Mouse (Mus musculus) G1E (cell line): Measurements from ENCODE around the gene Stat5b. TPM values are rescaled to one million over a fixed set of nuclear protein-coding genes. Genes with fewer than 3 reads are reported as not detected.
A peak's percentile ranks its signal among the peaks of the same experiment; 100 is the strongest.

Experiments used
- ATAC-seq: 2 replicates; pipeline ENCODE4 v1.8.0; 2016; ENCODE audit warnings: mild to moderate bottlenecking; ENCODE audit not compliant: insufficient number of reproducible peaks, poor library complexity, low FRiP score, severe bottlenecking; ENCODE audit errors: extremely low read depth
- DNase-seq: peaks from one replicate; pipeline ENCODE4 v3.0.0; 2012; ENCODE audit warnings: low spot score
- H3K27me3 ChIP-seq: 2 replicates; pipeline ENCODE4 v1.6.1; 2012; ENCODE audit warnings: mild to moderate bottlenecking, low read length, inconsistent platforms; ENCODE audit not compliant: insufficient read depth
- H3K36me3 ChIP-seq: replicated peaks from 2 replicates; pipeline ENCODE3; 2012; ENCODE audit warnings: mild to moderate bottlenecking, inconsistent platforms
- H3K4me1 ChIP-seq: 2 replicates; pipeline ENCODE4 v1.6.1; 2012; ENCODE audit warnings: low read depth, low read length, inconsistent platforms, mixed read lengths; ENCODE audit not compliant: insufficient read depth
- H3K4me3 ChIP-seq: 2 replicates; pipeline ENCODE4 v1.5.1; 2012; ENCODE audit warnings: low read depth, mild to moderate bottlenecking, inconsistent platforms, low read length, moderate library complexity, mixed read lengths
- H3K9me3 ChIP-seq: replicated peaks from 2 replicates; pipeline ENCODE4 v1.6.1; 2012; ENCODE audit warnings: inconsistent platforms
- CTCF ChIP-seq: IDR thresholded peaks from 2 replicates; pipeline ENCODE4 v1.5.1; 2012; ENCODE audit warnings: low read depth, low read length, inconsistent platforms, mixed read lengths
- GATA1 ChIP-seq: IDR thresholded peaks from 2 replicates; pipeline ENCODE4 v1.6.1; 2012; ENCODE audit warnings: borderline replicate concordance, low read length, inconsistent platforms, mixed read lengths
- GATA2 ChIP-seq: IDR thresholded peaks from 2 replicates; pipeline ENCODE4 v1.6.1; 2012; ENCODE audit warnings: low read depth, low read length, inconsistent platforms, borderline replicate concordance
- POLR2AphosphoS5 ChIP-seq: IDR thresholded peaks from 2 replicates; pipeline ENCODE4 v1.6.1; 2012; ENCODE audit warnings: low read depth, low read length, inconsistent platforms; ENCODE audit not compliant: insufficient replicate concordance
- TAL1 ChIP-seq: conservative IDR thresholded peaks from 2 replicates; pipeline ENCODE4 v1.6.1; 2012; ENCODE audit warnings: low read depth, low read length, inconsistent platforms, mixed read lengths
- polyA plus RNA-seq: library from polyadenylated mRNA; stranded (reverse); fragments of >175 nt; gene quantifications from 2 replicates; pipeline ENCODE4 v1.2.3, GENCODE M21; 2012
- total RNA-seq, 2 experiments: library from RNA; stranded (forward) in 1 of 2; stranded (reverse) in 1 of 2; fragments of 200-1000 nt in 1 of 2; fragments of >200 nt in 1 of 2; fragmentation: Nextera tagmentation in 1 of 2; gene quantifications; 2 replicates each; pipeline ENCODE4 v1.2.3; 2014 to 2017

Stat5b gene
- total and polyA plus RNA-seq, 3 experiments: 55.9 to 93.0 (median 73.5) TPM

DNA sequence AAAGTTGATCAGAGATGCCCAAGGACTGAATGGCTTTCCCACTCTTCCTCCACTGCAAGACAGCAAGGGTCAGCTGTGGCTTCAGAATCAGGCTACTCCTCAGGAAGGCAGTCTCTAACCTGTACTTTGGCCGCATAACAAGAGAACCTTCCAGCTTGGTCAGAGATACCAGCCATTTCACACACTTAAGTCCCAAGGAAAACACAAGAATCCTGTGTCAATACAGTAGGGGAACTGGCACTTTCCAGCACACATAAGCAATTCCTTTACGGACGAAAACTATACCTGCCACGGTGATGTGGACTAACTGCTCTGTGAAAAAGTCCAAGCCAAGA, 113.8 kb downstream of the Stat5b start:
- Histone ChIP-seq H3K27me3 (no peaks in the 10 kb centered on the region), H3K4me1 (peaks cover 61% of the 10 kb centered on the region), H3K9me3 (no peaks in the 10 kb centered on the region), H3K36me3 (peaks cover 45% of the 10 kb centered on the region), H3K4me3 (peak overlapping the region; percentile 97)
- TF ChIP-seq CTCF (no peak), GATA1 (no peak), TAL1 (no peak), POLR2AphosphoS5 (no peak), GATA2 (no peak)
- ATAC-seq (no peak), DNase-seq (no peak)

GRCm38 (mm10) chr11:100735954-100736745, 114.4 kb downstream of the Stat5b start:
- TF ChIP-seq CTCF (no peak), GATA1 (no peak), GATA2 (no peak), TAL1 (no peak), POLR2AphosphoS5 (no peak)
- DNase-seq (peak; percentile 58), ATAC-seq (no peak)
- no peaks in the 10 kb centered on the region for H3K9me3 ChIP-seq
- peaks cover 67% of the 10 kb centered on the region for H3K4me1 ChIP-seq
- no peaks in the 10 kb centered on the region for H3K27me3 ChIP-seq
- peak overlapping the region; percentile 97 for H3K4me3 ChIP-seq
- peaks cover 49% of the 10 kb centered on the region for H3K36me3 ChIP-seq

GRCm38 (mm10) chr11:100735134-100735865, 115.2 kb downstream of the Stat5b start:
- peaks cover 57% of the 10 kb centered on the region for H3K36me3 ChIP-seq
- peaks cover 75% of the 10 kb centered on the region for H3K4me1 ChIP-seq
- no peak for DNase-seq
- no peaks in the 10 kb centered on the region for H3K27me3 ChIP-seq
- H3K4me3 ChIP-seq: peak overlapping the region; percentile 97
- TF ChIP-seq GATA2 (no peak), POLR2AphosphoS5 (no peak), CTCF (no peak), TAL1 (no peak), GATA1 (no peak)
- no peak for ATAC-seq
- H3K9me3 ChIP-seq: no peaks in the 10 kb centered on the region

Other genes with a start within 250 kb of the Stat5b start
- 47.6 and 54.9 TPM in 2 replicates for gene Nkiras2, start 231.5 kb downstream of the Stat5b start, total RNA-seq (2014; fragmentation: Nextera tagmentation)
- 18.4 and 22.7 TPM in 2 replicates for gene Nkiras2, start 231.5 kb downstream of the Stat5b start, total RNA-seq (2017)
- 36.1 and 40.4 TPM in 2 replicates for gene Nkiras2, start 231.5 kb downstream of the Stat5b start, polyA plus RNA-seq
- gene Dnajc7, start 230.6 kb downstream of the Stat5b start, total RNA-seq (2014; fragmentation: Nextera tagmentation): 234 and 254 TPM in 2 replicates
- gene Dnajc7, start 230.6 kb downstream of the Stat5b start, total RNA-seq (2017): 142 and 151 TPM in 2 replicates
- gene Dnajc7, start 230.6 kb downstream of the Stat5b start, polyA plus RNA-seq: 98.8 and 140 TPM in 2 replicates
- gene Zfp385c, start 158.3 kb downstream of the Stat5b start, total RNA-seq (2014; fragmentation: Nextera tagmentation): not detected in 2 replicates
- 0.11 and 0.23 TPM in 2 replicates for gene Zfp385c, start 158.3 kb downstream of the Stat5b start, total RNA-seq (2017)
- not detected in 2 replicates for gene Zfp385c, start 158.3 kb downstream of the Stat5b start, polyA plus RNA-seq
- gene Dhx58, start 146.5 kb downstream of the Stat5b start, total RNA-seq (2014; fragmentation: Nextera tagmentation): 1.4 and 2.0 TPM in 2 replicates
- gene Dhx58, start 146.5 kb downstream of the Stat5b start, total RNA-seq (2017): 4.2 and 4.7 TPM in 2 replicates
- 2.6 TPM in 2 replicates for gene Dhx58, start 146.5 kb downstream of the Stat5b start, polyA plus RNA-seq
- gene Kat2a, start 138.3 kb downstream of the Stat5b start, total RNA-seq (2014; fragmentation: Nextera tagmentation): 46.8 and 47.0 TPM in 2 replicates
- 17.9 and 18.8 TPM in 2 replicates for gene Kat2a, start 138.3 kb downstream of the Stat5b start, total RNA-seq (2017)
- gene Kat2a, start 138.3 kb downstream of the Stat5b start, polyA plus RNA-seq: 93.4 and 94.2 TPM in 2 replicates
- 2.4 TPM in 1 of 2 replicates, not detected in the other for gene Hspb9, start 136.9 kb downstream of the Stat5b start, total RNA-seq (2014; fragmentation: Nextera tagmentation)
- 0.22 and 0.35 TPM in 2 replicates for gene Hspb9, start 136.9 kb downstream of the Stat5b start, total RNA-seq (2017)
- gene Hspb9, start 136.9 kb downstream of the Stat5b start, polyA plus RNA-seq: 0.55 and 0.61 TPM in 2 replicates
- 181 and 202 TPM in 2 replicates for gene Rab5c, start 112.5 kb downstream of the Stat5b start, total RNA-seq (2014; fragmentation: Nextera tagmentation)
- gene Rab5c, start 112.5 kb downstream of the Stat5b start, total RNA-seq (2017): 153 and 173 TPM in 2 replicates
- 362 and 429 TPM in 2 replicates for gene Rab5c, start 112.5 kb downstream of the Stat5b start, polyA plus RNA-seq
- gene Kcnh4, start 90.8 kb downstream of the Stat5b start, total RNA-seq (2014; fragmentation: Nextera tagmentation): not detected in 2 replicates
- gene Kcnh4, start 90.8 kb downstream of the Stat5b start, total RNA-seq (2017): not detected in 2 replicates
- not detected in 2 replicates for gene Kcnh4, start 90.8 kb downstream of the Stat5b start, polyA plus RNA-seq
- gene Hcrt, start 87.8 kb downstream of the Stat5b start, total RNA-seq (2014; fragmentation: Nextera tagmentation): not detected in 2 replicates
- gene Hcrt, start 87.8 kb downstream of the Stat5b start, total RNA-seq (2017): not detected in 2 replicates
- not detected in 2 replicates for gene Hcrt, start 87.8 kb downstream of the Stat5b start, polyA plus RNA-seq
- 6.0 and 6.3 TPM in 2 replicates for gene Ghdc, start 79.8 kb downstream of the Stat5b start, total RNA-seq (2014; fragmentation: Nextera tagmentation)
- 3.6 and 4.4 TPM in 2 replicates for gene Ghdc, start 79.8 kb downstream of the Stat5b start, total RNA-seq (2017)
- 3.8 and 3.9 TPM in 2 replicates for gene Ghdc, start 79.8 kb downstream of the Stat5b start, polyA plus RNA-seq
- gene Stat5a, start 8.6 kb upstream of the Stat5b start, total RNA-seq (2014; fragmentation: Nextera tagmentation): 161 and 162 TPM in 2 replicates
- 106 and 112 TPM in 2 replicates for gene Stat5a, start 8.6 kb upstream of the Stat5b start, total RNA-seq (2017)
- 157 and 161 TPM in 2 replicates for gene Stat5a, start 8.6 kb upstream of the Stat5b start, polyA plus RNA-seq
- 81.1 and 87.5 TPM in 2 replicates for gene Stat3, start 88.8 kb upstream of the Stat5b start, total RNA-seq (2014; fragmentation: Nextera tagmentation)
- gene Stat3, start 88.8 kb upstream of the Stat5b start, total RNA-seq (2017): 69.3 and 70.3 TPM in 2 replicates
- gene Stat3, start 88.8 kb upstream of the Stat5b start, polyA plus RNA-seq: 42.1 and 63.5 TPM in 2 replicates
- 13.1 and 15.0 TPM in 2 replicates for gene Cavin1, start 120.2 kb upstream of the Stat5b start, total RNA-seq (2014; fragmentation: Nextera tagmentation)
- gene Cavin1, start 120.2 kb upstream of the Stat5b start, total RNA-seq (2017): 3.1 and 3.8 TPM in 2 replicates
- 37.0 and 39.4 TPM in 2 replicates for gene Cavin1, start 120.2 kb upstream of the Stat5b start, polyA plus RNA-seq
- gene Atp6v0a1, start 158.7 kb upstream of the Stat5b start, total RNA-seq (2014; fragmentation: Nextera tagmentation): 109 and 180 TPM in 2 replicates
- gene Atp6v0a1, start 158.7 kb upstream of the Stat5b start, total RNA-seq (2017): 53.7 and 77.6 TPM in 2 replicates
- gene Atp6v0a1, start 158.7 kb upstream of the Stat5b start, polyA plus RNA-seq: 25.8 and 26.3 TPM in 2 replicates
- 6.1 and 6.3 TPM in 2 replicates for gene Naglu, start 219.3 kb upstream of the Stat5b start, total RNA-seq (2014; fragmentation: Nextera tagmentation)
- 14.2 and 18.4 TPM in 2 replicates for gene Naglu, start 219.3 kb upstream of the Stat5b start, total RNA-seq (2017)
- gene Naglu, start 219.3 kb upstream of the Stat5b start, polyA plus RNA-seq: 5.1 and 6.4 TPM in 2 replicates
- gene Hsd17b1, start 227.7 kb upstream of the Stat5b start, total RNA-seq (2014; fragmentation: Nextera tagmentation): not detected in 2 replicates
- gene Hsd17b1, start 227.7 kb upstream of the Stat5b start, total RNA-seq (2017): 0.44 and 0.76 TPM in 2 replicates
- 0.12 and 0.20 TPM in 2 replicates for gene Hsd17b1, start 227.7 kb upstream of the Stat5b start, polyA plus RNA-seq
- 23.6 and 26.7 TPM in 2 replicates for gene Coasy, start 231.8 kb upstream of the Stat5b start, total RNA-seq (2014; fragmentation: Nextera tagmentation)
- gene Coasy, start 231.8 kb upstream of the Stat5b start, total RNA-seq (2017): 31.7 and 32.6 TPM in 2 replicates
- 39.3 and 43.6 TPM in 2 replicates for gene Coasy, start 231.8 kb upstream of the Stat5b start, polyA plus RNA-seq
- gene Mlx, start 236.6 kb upstream of the Stat5b start, total RNA-seq (2014; fragmentation: Nextera tagmentation): 40.5 and 43.2 TPM in 2 replicates
- 45.5 and 45.9 TPM in 2 replicates for gene Mlx, start 236.6 kb upstream of the Stat5b start, total RNA-seq (2017)
- 13.0 and 17.8 TPM in 2 replicates for gene Mlx, start 236.6 kb upstream of the Stat5b start, polyA plus RNA-seq
- gene Psmc3ip, start 244.7 kb upstream of the Stat5b start, total RNA-seq (2014; fragmentation: Nextera tagmentation): 11.1 and 15.7 TPM in 2 replicates
- 27.0 and 29.8 TPM in 2 replicates for gene Psmc3ip, start 244.7 kb upstream of the Stat5b start, total RNA-seq (2017)
- 20.5 and 20.6 TPM in 2 replicates for gene Psmc3ip, start 244.7 kb upstream of the Stat5b start, polyA plus RNA-seq